Mouse (Mus musculus) intestine, postnatal 0 days (tissue): Measurements from ENCODE around the gene Nupl1. TPM values are rescaled to one million over a fixed set of nuclear protein-coding genes. Genes with fewer than 3 reads are reported as not detected.

Experiments
- ATAC-seq: fragments of 200-750 bp; cut with Nextera tagmentation; 2 replicates; pipeline ENCODE4 v1.8.0; 2017; ENCODE audit warnings: mild to moderate bottlenecking, moderate TSS enrichment, moderate library complexity
- H3K27ac ChIP-seq: fragments of 300-500 bp; sonication (generic); 2 replicates; pipeline ENCODE4 v1.5.1; 2014; ENCODE audit warnings: mild to moderate bottlenecking, low read depth, low read length, moderate library complexity
- H3K27me3 ChIP-seq: fragments of 300-500 bp; sonication (generic); replicated peaks from 2 replicates; pipeline ENCODE4 v1.6.1; 2014; ENCODE audit warnings: low read length, mixed read lengths; ENCODE audit not compliant: control insufficient read depth, insufficient read depth
- H3K36me3 ChIP-seq: fragments of 300-500 bp; sonication (generic); 2 replicates; pipeline ENCODE4 v1.6.1; 2014; ENCODE audit warnings: mild to moderate bottlenecking, moderate library complexity; ENCODE audit not compliant: control insufficient read depth, insufficient read depth
- H3K4me1 ChIP-seq: fragments of 300-500 bp; sonication (generic); replicated peaks from 2 replicates; pipeline ENCODE4 v1.6.1; 2014; ENCODE audit warnings: antibody characterized with exemption, low read length, mixed read lengths; ENCODE audit not compliant: control insufficient read depth, insufficient read depth
- H3K4me2 ChIP-seq: fragments of 300-500 bp; sonication (generic); replicated peaks from 2 replicates; pipeline ENCODE4 v1.6.1; 2014; ENCODE audit warnings: low read depth, mild to moderate bottlenecking, moderate library complexity
- H3K4me3 ChIP-seq: fragments of 300-500 bp; sonication (generic); 2 replicates; pipeline ENCODE4 v1.5.1; 2014; ENCODE audit warnings: low read depth, low read length
- H3K9ac ChIP-seq: fragments of 300-500 bp; sonication (generic); 2 replicates; pipeline ENCODE4 v1.6.1; 2014; ENCODE audit warnings: mild to moderate bottlenecking, low read depth, low read length
- H3K9me3 ChIP-seq: fragments of 300-500 bp; sonication (generic); 2 replicates; pipeline ENCODE4 v1.6.1; 2016; ENCODE audit warnings: mixed run types; ENCODE audit not compliant: control insufficient read depth
- CTCF ChIP-seq: sonication (generic); IDR thresholded peaks from 2 replicates; pipeline ENCODE4 v1.5.1; 2016; ENCODE audit warnings: low read depth, mild to moderate bottlenecking, control low read depth, antibody characterized with exemption, moderate library complexity
- WGBS: fragments of 180-500 bp; shearing (Covaris S2); extraction: QIAGEN DNeasy Blood & Tissue Kit; methylation state at CpG from one replicate; pipeline ENCODE4 v1.1.7; 2014; 5-methylcytosine and 5-hydroxymethylcytosine counted together
- polyA plus RNA-seq: library from polyadenylated mRNA; unstranded; fragments of >200 nt; fragmentation: Nextera tagmentation; extraction: Ambion mirVana; gene quantifications from 2 replicates; pipeline ENCODE4 v1.2.1, GENCODE M21; 2015

The Nupl1 gene
- not detected in 2 replicates for polyA plus RNA-seq

GRCm38 (mm10) chr14:60251281-60252003, at the start of gene Nupl1, which contains the start of gene Gm49336:
Gene Nupl1 (minus strand): TSS chr14:60251431.
Gene Gm49336 (minus strand): TSS chr14:60251507.
- no peaks in the 10 kb centered on the region for H3K9me3 ChIP-seq
- H3K4me2 ChIP-seq: peak within 1 kb of the TSS; percentile 86
- peak; percentile 99 for ATAC-seq
- no peaks in the 10 kb centered on the region for H3K27me3 ChIP-seq
- no peaks in the 10 kb centered on the region for H3K36me3 ChIP-seq
- no peaks in the 10 kb centered on the region for H3K4me1 ChIP-seq
- 0 out of 2 replicates have a peak, but pooled peaks have one; percentile 14 for TF ChIP-seq CTCF
- peak within 1 kb of the TSS; percentile 90 for H3K9ac ChIP-seq
- peak within 1 kb of the TSS; percentile 92 for H3K27ac ChIP-seq
- under 1% methylated on average over 62 of the region's 62 CpGs for WGBS
- peak within 1 kb of the TSS; percentile 82 for H3K4me3 ChIP-seq

GRCm38 (mm10) chr14:60301024-60301423, 49.8 kb upstream of the Nupl1 start:
- no peak overlapping the region for H3K4me2 ChIP-seq
- no peak overlapping the region for H3K4me3 ChIP-seq
- 84% methylated on average over 6 of the region's 6 CpGs for WGBS
- TF ChIP-seq CTCF: no peak
- H3K9ac ChIP-seq: no peak overlapping the region
- peaks cover 43% of the 10 kb centered on the region for H3K36me3 ChIP-seq
- H3K9me3 ChIP-seq: no peaks in the 10 kb centered on the region
- H3K27me3 ChIP-seq: no peaks in the 10 kb centered on the region
- no peaks in the 10 kb centered on the region for H3K4me1 ChIP-seq
- no peak for ATAC-seq
- no peak overlapping the region for H3K27ac ChIP-seq

- peak; percentile 32 for TF ChIP-seq CTCF
- peaks cover 44% of the 10 kb centered on the region for H3K36me3 ChIP-seq
- H3K9ac ChIP-seq: no peak overlapping the region
- no peaks in the 10 kb centered on the region for H3K9me3 ChIP-seq
- no peak overlapping the region for H3K4me2 ChIP-seq
- no peak overlapping the region for H3K4me3 ChIP-seq
- WGBS: 76% methylated on average over 14 of the region's 14 CpGs
- no peaks in the 10 kb centered on the region for H3K27me3 ChIP-seq
- H3K4me1 ChIP-seq: no peaks in the 10 kb centered on the region
- no peak for ATAC-seq
- no peak overlapping the region for H3K27ac ChIP-seq
Observed at GRCm38 (mm10) chr14:60300224-60300991, 49.2 kb upstream of the Nupl1 start.

DNA sequence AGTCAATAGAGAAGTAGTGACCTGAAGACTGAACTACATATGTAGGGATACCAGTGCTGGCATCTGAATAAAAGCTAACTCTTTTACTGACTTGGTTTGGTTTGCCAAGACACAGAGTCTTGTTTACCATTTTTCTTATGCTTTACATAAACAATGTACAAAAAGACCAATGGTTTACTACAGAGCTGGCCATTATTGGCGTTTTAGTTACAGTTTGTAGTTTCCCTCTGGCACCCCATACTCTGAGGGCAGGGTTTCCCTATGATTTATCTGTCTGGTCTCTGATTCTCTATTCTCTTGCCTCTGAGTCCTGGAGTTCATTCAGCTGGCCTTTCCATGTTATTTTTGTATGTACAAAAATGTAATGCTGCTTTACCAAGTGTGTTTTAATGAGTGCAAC, 44.3 kb upstream of the Nupl1 start:
- no peak for TF ChIP-seq CTCF
- Histone ChIP-seq H3K27me3 (no peaks in the 10 kb centered on the region), H3K9me3 (no peaks in the 10 kb centered on the region), H3K9ac (no peak overlapping the region), H3K36me3 (peaks cover 47% of the 10 kb centered on the region), H3K4me2 (no peak overlapping the region), H3K4me1 (no peaks in the 10 kb centered on the region), H3K4me3 (no peak overlapping the region), H3K27ac (no peak overlapping the region)
- 72% methylated on average over 1 of the region's 1 CpGs for WGBS
- no peak for ATAC-seq

DNA sequence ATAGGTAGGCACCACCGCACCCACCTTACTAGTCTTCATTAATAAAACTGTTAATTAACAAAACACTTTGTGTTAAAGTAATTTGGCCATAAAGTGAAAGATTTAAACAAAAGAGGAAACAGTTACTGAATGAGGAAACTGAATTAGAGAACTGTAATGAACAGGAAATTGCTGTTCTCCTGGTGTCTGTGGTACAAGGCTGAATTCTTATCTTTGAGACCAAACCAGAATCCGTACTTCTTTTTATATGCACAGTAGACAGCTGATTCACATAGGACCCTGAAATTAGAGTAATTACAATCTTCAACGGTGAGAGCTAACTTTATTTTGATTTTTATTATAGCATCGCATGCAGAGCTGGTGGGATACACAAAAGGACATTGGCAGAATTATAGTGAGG, 39.1 kb upstream of the Nupl1 start:
- Histone ChIP-seq H3K27ac (no peak overlapping the region), H3K27me3 (no peaks in the 10 kb centered on the region), H3K36me3 (peaks cover 42% of the 10 kb centered on the region), H3K9me3 (no peaks in the 10 kb centered on the region), H3K4me2 (no peak overlapping the region), H3K4me1 (no peaks in the 10 kb centered on the region), H3K4me3 (no peak overlapping the region), H3K9ac (no peak overlapping the region)
- ATAC-seq: no peak
- no peak for TF ChIP-seq CTCF
- 84% methylated on average over 4 of the region's 4 CpGs for WGBS

DNA sequence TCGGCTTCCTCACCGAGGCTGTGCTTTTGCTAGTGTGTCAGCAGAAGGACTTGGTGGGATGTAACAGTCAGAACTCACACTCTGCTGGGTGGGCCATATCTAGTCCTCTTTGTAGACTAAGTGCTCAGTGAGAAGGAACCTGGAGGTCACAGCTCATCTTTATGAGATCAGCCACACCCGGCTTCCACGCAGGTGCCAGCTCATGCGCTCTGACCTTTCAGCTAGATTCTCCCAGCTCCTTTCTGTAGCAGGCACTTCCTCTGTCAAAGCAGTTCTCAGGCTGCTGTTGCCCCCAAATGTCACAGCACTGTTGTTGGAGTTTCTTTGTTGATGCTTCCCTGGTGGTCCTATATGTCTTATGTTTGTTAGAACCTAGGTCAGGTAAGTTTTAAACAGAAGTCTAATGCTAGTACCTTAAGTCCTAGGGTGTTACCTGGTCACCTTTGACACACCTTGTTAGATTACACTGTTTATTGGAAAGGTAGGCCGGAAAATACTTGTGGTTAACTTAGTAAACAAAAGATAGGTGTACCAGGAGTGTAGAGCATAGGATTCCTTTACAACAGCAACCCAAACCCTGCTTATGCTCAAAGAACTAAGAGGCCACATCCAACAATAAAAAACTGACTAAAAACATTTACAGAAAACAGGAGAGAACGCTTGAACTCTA, 35.1 kb upstream of the Nupl1 start:
- H3K27me3 ChIP-seq: no peaks in the 10 kb centered on the region
- ATAC-seq: peak; percentile 65; the same call in 1 of the 2 replicates
- no peak for TF ChIP-seq CTCF
- no peak overlapping the region for H3K9ac ChIP-seq
- H3K4me3 ChIP-seq: no peak overlapping the region
- no peak overlapping the region for H3K27ac ChIP-seq
- 61% methylated on average over 7 of the region's 7 CpGs for WGBS
- H3K9me3 ChIP-seq: no peaks in the 10 kb centered on the region
- no peak overlapping the region for H3K4me2 ChIP-seq
- no peaks in the 10 kb centered on the region for H3K4me1 ChIP-seq
- peaks cover 30% of the 10 kb centered on the region for H3K36me3 ChIP-seq
